Mouse (Mus musculus): Measurements from ENCODE around the gene Ptpre.
"Not testable (repeated sequence)": the region's sequence is repeated elsewhere in the genome, so short reads cannot be mapped to it uniquely, and the experiment has no call there.

Gene Ptpre

DNA sequence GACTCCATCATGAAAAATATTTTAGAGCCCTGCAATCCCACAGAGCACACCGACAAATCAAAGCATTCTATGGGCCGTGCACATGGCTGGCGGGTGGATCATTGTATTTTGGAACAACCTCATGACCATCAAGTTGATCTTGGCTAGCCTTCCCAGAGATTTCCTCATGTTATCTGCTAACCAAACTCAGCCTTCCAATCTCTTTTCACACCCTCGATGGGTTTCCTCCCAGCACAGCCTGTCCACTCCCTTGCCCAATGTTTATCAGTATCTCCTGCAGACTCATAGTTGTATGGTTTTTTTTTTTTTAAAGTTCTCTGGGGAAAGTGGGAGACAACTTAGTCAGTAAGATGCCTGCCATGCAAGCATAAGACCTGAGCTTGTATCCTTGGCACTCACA, 70.9 kb downstream of the Ptpre start:
- DNase-seq, result no peak

DNA sequence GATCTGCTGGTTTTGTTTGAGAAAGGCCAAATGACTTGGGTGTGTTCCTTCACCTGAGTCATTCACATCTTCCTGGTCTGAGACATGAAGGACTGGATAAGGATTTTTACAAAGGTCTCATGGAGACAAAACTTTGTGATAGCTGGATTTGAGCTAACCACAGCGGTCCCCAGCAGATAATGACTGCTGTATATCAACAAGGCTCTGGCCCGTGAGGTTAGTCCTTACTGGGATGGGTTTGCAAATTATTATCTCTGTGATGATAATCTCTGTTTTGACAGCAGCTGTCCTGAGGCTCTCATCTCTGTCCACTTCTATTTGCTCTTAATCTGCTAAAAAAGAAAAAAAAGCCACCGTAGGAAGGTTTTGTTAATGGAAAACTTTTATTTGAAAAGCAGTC, 71.7 kb downstream of the Ptpre start:
- no peak for DNase-seq

DNA sequence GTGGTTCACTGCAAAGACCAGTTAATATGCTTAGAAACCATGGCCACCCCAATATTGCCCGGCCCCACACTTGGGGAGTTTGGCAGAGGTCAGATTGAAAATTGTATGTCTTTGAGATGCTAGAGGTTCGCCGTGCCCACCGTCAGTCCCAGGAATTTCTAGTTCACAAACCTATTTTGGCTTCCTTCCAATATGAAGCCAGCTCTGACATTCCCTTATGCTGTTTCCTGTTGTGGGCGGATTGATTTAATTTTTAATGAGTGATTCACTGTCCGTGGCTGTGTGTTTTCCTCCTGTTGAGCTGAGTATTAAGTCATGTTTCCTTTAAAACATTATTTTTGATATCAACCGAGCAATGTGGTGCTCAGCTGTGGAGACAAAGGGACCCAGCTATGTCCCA, 72.4 kb downstream of the Ptpre start:
- DNase-seq, result no peak

DNA sequence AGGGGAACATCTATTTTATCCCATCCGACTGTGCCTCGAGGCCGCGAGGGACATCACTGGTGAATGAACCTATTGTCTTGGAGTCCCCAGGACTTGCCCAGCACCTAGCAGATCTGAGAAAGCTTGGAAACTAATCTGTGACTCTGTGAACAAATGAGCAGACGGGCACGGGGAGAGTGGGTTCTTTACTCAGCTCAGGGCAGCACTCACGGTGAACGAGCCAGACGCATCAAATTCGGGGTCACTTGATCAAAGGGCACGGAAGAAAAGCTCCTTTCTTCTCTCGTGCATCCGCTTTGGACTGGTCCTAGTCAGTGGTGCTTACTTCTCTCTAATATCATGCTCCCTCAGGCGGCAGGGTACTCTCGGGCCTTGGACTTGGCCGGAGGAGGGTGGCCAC, 75.0 kb downstream of the Ptpre start:
- no peak for DNase-seq

DNA sequence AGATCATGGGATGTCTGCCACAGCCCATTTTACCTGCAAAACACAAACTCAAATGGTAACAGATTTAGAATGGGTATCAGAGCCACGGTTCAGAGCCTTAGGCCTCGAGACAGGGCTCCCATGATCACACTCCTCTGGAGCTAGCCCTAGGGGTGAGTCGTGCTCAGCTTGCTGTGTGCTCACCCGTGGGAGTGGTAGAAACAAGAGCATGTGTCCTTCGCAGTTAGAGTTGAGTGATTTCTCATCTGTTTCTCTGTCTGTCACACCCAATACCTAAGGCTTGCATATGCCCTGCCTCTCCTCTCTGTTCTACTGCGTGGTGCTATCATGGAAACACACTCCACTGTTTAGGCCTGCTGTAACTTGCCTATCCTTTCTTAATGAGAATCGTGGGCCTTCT, 75.5 kb downstream of the Ptpre start:
- DNase-seq, result no peak

DNA sequence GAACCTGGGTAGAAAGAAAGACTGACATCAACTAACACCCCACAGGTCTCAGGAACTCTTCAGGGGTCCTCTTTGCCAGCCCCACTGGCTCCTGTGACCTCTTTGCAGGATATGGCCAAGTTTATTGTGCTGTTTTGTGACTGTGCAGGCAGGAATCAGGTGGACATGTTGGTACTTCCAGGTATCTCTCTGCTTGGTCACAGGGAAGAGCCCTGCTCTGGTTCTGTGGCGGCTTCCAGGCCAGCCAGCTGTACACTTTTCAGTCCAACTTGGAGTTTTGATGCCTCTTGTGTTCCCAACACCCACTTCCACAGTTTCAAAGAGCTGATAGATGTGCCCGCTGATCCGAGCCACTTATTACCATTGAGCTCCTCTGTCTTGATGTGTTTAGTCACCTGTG, 76.1 kb downstream of the Ptpre start:
- DNase-seq, result no peak

DNA sequence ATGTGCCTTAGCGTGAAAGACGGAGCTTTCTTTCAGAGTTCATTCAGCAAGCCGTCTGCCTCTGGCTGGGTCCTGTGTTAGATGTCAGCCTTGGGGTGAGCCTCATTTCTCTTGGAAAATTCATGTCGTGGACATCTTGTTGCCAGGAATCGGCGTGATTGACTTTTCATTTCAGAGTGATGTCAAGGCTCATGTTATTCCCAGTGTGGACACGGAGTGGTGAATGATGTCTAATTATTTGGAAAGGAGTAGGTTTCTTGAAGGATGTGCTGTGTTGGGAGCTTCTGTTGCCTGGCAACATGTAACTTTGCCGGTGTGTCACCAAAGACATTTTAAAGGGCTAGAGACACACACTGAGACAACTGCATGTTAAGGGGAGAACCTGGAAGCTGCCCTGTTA, 77.6 kb downstream of the Ptpre start:
- no peak for DNase-seq

DNA sequence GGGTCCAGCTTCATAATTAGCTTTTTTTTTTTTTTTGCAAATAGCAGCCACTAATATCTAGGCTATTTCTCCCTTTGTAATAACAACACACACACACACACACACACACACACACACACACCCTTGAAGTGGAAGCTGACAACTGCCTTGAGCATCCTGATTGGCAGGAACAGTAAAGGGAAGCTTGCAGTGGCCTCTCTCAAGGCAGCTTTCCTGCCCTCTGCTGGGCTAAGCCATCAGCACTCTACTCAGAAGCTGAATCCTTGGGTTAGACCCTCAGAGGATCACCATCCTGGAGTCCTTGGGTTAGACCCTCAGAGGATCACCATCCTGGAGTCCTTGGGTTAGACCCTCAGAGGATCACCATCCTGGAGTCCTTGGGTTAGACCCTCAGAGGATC, 79.2 kb downstream of the Ptpre start:
- not testable (repeated sequence) for DNase-seq

DNA sequence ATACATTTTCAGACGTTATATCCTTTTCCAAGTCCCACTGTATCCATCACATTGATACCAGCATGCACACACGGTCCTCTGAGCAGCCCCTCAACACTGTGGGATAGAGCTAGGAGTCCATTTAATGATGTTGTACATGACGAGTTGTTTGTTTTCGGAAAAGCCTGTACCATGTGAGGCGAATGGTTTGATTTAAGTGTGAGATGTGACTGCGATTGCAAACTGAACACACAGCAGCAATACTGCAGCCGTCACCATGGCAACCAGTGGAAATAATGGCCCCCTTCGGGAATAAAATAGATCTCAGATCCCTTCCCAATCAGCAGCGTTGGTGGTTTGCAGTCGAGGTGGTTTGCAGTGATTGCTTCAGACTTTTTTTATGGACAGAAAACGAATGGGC, 80.5 kb downstream of the Ptpre start:
- DNase-seq, result no peak

DNA sequence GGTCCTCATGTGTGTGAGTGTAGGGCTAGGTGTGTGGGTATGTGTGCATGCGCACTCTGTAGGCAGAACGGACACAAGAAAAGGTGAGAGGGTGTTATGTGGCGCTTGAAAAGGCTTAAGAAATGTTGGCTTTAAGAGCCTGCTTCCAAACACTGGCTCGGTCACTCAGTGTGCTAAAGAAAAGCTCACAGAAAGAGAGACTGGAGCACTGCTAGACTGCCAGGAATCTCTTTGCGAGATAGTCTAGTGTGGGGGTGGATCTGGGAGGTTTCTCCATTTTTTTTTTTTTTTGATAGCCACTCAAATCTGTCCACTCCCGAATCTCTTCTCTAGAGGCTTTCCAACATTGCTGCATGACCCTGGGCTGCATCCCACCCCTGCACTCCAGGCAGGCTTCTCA, 84.4 kb downstream of the Ptpre start:
- DNase-seq, result no peak

DNA sequence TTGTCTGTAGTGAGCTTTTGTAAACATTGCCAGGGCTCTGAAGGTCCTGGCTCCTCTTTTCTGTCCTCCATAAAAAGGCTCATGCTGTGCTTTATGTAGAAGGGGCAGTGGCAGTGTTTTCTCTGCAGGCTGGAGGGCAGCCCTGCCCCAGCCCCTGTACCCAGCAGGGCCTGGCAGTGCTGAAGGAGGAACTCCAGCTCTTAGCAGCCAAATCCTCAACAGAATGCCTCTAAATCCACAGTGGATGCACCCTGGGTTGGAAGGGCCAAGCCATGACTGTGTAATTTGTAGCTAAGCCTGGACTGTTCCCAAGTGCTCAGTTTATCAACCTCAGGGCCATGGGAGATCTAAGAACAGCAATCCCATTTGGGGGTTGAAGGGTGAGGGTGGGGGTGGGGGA, 85.0 kb downstream of the Ptpre start:
- no peak for DNase-seq

DNA sequence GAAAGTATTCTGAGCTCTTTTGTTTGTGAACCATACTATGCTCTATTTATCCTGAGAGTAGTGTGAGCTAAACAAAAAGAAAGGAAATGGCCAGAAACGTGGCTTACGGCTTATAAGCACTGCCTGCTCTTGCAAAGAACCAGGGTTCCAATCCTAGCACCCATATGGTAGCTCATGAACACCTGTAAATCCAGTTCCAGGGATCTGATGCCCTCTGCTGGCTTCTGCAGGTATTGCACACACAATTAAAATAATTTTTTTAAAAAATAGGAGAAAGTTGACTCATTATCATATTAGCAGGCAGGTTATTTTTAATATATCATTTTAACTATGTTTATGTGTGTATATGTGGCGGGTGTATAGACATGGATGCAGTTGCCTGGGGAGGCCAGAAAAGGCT, 87.6 kb downstream of the Ptpre start:
- DNase-seq, result no peak

DNA sequence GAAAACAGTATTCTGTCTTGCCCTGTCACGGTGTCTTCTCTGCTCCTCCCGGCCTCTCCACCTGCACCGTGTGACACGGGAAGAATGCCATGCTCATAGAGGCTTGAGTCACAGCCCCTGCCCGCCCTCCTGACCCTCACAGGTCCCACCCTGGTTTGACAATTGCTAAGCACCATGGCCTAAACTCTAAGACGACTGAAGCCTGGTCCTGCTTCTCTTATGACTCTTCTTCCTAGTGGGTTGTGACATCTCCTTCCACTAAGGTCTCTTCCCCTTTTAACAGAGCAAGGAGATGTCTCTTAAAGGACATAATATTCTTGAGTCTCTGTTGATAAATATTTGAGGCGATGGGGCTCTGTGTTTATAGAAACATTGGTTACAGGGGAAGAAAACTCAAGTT, 91.1 kb downstream of the Ptpre start:
- no peak for DNase-seq

DNA sequence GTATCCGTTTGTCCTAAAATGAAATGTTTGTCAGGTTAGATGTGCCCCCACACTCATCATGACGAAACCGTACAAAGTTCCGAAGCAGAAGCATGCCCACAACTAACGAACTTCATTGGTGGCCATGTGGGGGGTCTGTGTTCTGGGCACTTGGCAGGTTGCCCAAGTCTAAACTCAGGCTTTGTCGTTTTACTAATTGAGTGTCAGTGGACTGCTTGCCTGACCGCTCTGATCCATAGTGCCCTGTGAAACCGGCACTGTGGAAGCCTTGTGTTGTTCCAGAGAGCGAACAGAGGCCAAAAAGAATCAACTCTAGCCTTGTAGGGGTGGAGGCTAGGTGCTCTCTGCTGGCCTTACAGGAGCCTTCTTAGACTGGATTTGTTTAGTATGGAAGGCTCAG, 91.7 kb downstream of the Ptpre start:
- no peak for DNase-seq

DNA sequence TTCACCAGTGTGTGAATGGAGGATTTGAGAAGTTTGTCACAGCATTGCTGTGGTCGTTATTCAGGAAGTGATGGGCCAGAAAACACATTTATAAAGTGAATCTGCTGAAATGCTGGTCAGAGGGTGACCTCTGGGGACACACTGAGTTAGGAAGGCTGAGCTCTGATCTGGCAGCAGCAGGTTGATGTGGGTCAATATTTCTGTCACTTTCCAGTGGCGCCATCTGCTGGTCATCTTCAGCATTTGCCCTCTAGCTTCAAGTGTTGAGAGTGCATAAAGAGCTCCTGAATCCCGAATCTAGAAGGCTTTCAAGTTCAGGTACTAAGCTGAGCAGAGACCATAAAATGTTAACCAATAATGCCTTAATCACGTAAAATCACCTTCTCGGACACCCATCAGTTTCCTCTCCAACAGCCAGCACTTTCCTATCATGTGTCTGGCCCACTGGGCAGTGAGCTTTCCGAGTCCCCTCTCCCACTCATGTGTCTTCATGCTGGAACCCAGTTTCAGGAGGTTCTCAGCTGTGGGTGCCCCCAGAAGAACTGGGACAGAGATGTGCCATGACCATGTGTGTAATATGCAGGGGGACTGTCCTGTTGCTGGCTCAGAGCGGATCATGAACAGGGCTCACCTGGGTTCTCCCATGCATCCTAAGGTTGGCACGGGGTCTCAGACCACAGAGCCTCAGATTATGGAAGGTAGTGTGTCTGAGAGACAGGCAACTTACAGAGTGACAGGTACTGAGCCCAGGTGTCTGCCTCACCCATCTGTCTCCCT, 94.7 kb downstream of the Ptpre start:
- DNase-seq, result peak; percentile 85

DNA sequence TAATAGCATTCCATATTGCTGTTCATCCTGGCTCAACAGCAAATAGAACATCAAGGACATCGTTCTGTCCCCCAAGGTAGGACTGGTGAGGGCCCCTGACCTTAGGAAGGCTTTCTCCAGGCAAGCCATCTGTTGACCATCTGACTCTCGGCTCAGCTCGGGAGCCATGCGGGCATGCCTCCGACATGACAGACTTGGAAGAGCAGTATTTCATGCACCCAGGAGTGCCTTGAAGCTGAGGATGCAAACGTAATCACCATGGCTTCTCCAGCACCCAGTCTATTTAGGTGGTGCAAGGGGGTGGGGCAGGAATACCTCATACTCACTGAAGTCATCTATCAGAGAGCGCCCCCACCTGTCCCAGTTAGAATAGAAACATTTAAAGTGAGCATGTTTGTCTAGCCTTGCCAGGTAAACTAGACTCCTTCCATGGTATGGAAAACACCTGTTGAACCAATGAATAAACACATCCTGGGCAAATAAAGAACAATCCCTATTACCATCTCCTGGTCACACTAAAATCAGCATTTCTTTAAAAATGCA, 95.5 kb downstream of the Ptpre start:
- no peak for DNase-seq

DNA sequence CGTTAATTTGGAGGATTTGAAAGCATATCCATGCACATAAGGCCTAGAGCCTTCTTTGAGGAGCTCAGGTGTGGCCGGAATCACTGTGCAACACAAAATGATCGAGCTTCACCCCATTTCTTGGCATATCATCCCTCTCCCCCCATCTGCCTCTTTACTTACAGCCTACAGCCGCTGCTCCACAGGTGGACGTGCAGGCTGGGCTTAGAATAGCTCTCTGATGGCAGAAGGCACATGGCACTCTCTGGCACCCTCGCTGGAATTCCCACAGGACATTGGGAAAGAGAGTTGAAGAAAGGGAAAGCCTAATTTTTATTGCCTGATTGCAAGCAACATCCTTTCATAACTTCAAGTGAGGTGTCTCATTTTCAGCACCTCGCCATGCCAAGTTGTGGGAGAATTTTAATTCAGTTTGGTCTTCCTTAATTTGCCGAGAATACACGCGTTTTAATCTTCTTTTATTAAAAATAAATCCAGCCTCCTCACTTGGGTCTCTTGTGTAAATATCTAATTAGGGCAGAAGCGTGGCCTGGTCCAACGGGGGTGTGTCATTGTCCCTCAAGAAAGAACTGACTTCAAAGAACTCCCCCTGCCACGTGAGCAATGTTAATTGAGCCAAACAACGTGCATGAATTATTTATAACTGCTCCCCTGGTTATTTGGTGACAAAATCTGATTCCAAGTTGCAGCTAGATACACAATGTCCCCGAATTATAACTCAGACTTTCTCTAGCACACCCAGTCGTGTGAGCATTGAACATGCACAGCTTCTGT, 97.8 kb downstream of the Ptpre start:
- DNase-seq, result no peak

DNA sequence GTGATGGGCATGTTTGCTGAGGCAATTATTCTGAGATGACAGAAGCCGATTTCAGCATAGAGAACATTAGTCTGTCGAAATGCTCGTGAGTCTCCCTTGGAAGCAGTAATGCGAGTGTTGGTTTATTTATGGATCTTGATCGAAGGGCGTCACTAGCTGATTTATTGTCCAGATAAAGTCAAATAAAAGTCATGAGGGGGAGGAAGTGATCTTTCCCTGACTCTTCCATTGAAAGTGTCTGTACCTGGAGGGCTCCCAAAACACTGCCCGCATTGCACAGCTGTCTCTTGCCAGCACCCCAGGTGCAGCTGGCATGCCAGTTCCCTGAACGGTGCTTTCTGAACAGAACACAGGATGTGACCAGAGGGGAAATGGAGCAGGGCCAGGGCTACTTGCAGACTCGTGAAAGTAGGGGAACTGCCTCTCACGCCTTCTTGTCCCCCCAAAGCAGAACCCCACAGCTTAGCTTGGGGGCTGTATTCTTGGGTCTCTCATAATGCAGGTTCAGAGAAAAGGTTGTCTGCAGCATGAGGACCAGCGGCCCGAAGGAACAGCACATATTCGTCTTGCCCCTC, 100.2 kb downstream of the Ptpre start:
- no peak for DNase-seq

DNA sequence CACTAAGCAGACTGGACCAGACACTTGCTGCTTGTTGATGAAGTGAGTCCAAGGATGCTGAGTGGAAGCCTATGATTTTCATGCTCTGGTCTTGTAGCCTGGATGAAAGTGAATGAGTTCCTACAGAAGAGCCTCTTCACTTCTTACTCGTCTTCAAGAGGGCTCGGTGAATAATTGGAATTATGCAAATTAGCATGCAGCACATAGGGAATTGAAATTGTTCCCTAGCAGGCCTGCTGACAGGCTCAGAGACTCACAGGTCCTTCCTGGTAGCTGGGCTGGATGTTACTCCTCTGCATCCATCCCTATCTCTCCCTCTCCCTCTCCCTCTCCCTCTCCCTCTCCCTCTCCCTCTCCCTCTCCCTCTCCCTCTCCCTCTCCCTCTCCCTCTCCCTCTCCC, 102.1 kb downstream of the Ptpre start:
- DNase-seq, result no peak

DNA sequence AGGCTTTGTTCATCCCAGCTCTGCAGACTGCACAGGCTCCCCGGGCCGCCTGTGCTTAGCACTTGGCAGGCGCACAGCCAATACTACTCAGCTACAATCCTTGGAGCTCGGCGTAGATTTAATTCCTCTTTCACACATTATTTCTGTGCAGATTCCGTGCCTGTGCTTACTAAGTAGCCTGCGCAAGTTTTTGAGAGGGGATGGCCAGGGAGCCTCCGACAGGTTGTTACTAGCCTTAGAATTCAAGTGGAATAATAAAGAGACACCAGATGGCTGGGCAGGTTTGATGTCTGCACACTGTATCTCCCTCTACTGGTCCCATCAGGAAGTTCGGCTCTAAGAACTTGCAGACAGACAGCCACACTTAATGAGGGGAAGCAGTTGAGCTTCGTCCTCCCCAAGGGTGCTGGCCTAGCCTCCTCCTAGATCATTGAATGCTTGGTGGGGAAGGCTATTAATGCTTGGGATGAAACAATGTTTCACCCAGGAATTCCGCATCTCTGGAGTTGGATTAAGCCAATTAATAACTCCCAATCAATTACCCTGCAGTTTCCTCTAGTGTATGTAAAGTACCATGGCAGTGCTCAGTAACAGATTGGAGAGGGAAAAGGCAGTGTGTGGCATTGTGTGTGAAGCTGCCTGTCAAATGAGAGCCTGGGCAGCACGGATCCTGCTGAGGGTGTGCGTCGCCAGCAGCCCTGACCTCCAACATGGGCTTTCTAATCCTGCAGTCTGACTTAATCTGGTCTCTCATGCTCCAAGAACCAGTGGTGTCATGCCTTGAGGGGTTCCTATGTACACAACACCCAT, 104.6 kb downstream of the Ptpre start:
- peak; percentile 56 for DNase-seq

DNA sequence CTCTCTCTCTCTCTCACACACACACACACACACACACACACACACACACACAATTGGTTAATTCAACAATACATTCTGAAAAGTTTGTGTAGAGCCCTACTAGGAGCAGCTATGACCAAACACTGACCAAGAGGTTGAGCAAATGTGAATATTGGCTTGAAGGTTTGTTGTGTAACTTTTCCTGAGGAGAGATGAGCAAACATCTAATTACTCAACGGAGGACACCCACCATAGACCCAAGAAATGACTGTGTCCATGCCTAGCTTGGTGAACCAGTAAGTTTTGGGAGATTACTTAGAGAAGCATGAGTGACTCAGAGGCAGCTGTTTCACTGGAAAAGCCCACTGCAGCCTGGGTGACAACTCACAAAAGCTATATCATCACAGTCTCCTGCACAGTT, 107.2 kb downstream of the Ptpre start:
- DNase-seq, result no peak

DNA sequence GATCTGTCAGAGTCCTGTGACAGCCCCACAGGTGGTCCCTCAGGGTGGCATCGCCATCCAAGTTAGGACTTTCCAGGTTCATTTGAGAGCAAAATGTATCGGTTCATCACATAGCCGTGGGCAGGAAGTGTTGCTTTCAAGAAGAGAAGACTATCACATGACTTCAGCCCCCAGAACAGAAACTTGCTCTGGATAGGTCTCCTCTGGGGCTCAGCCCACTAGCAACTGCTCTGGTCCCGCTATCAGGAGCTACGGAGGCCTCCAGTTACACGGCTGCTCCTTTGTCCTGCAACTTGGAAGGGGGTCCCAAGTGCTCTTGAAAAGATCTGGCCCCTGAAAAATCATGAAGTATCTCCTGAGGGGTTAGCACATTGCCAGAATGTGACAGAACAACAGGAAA, 109.7 kb downstream of the Ptpre start:
- DNase-seq, result no peak

DNA sequence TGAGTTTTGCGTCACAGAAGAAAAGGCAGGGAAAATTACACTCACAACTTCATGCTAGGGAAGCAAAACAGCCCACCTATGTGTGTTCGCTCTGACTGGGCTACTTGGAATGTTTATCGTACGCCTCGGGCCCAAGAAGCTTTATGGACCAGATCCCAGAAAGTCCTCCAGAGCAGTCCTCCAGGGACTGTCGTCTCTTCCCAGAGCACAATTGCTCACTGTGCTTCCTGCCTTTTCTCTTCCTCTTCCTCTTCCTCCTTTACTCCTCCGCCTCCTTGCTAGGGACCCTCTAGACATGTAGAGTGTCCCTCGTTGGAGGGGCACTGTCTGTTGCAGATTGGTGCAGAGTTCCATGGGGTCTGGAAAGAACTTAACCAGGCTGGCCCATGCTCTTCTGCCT, 111.5 kb downstream of the Ptpre start:
- DNase-seq, result no peak
